8 mouse cellular contexts compared by ENCODE assay signal in the genomic region with DNA sequence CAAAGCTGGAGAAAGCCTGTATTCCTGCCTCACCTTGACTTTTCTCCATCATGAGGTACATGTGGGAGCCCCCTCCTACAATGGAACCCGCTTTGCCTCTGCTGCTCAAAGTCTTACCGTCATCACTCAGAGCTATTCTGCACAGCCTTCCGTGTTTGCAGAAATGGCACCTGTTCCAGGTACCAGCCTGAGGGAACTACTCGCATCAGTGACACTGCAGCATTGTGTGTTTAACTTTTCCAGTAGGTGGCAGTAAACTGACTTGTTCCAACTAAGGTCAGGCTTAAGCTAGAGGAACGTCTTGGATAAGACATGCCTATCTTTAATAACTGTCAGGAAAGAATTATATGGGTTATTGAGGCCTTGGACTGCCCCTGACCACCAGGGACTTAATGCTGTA.
A peak's percentile ranks its signal among the peaks of the same experiment; 100 is the strongest.
DNase-seq lines count a peak whose midpoint lies in the region; ATAC-seq and TF ChIP-seq lines count a peak whose summit lies in the region.
"Had no signal": no experiment of that assay in that cellular context is flagged by ENCODE, and none has a peak within 500 bp of the region (broad histone marks: within the 10 kb centered on the region; RNA-seq: fewer than 3 reads in every experiment).

No protein-coding gene starts in this region.

- no peaks in the 10 kb centered on the region for H3K9me3 ChIP-seq in MEL (replicated peaks; ENCODE audit: insufficient read depth, low read length)
- H3K9me3 ChIP-seq in kidney, postnatal 0 days (replicated peaks; ENCODE audit: low read length), result no peaks in the 10 kb centered on the region
- H3K9me3 ChIP-seq: limb, embryonic 13.5 days had no signal

- DNase-seq in layer of hippocampus, adult 2 months (ENCODE audit: low spot score in 2 of 2), result peak in 1 of 2 experiments; percentile 23
- no peak for DNase-seq in layer of hippocampus, adult 8-10 months (ENCODE audit: low spot score in 2 of 2)
- DNase-seq in MEL (ENCODE audit: low read depth, low spot score), result peak; percentile 51
- DNase-seq in cerebellum, adult 18-20 months, result peak; percentile 33 to 43
- peak; percentile 54 for DNase-seq in kidney, postnatal 0 days (ENCODE audit: low spot score)
- no peak for DNase-seq in spleen, adult 18-20 months
- DNase-seq in frontal cortex, postnatal 10 days (ENCODE audit: low spot score in 2 of 2), result no peak

- H3K36me3 ChIP-seq in MEL (ENCODE audit: control insufficient read depth in 1 of 2, insufficient read depth in 2 of 2, low read length in 2 of 2), result no peaks in the 10 kb centered on the region
- no peaks in the 10 kb centered on the region for H3K36me3 ChIP-seq in kidney, postnatal 0 days (ENCODE audit: insufficient read depth, low read length)
- H3K36me3 ChIP-seq: limb, embryonic 13.5 days had no signal

- H3K79me2 ChIP-seq in MEL (ENCODE audit: control insufficient read depth, insufficient read depth, low read length, poor library complexity), result no peaks in the 10 kb centered on the region

- no peak overlapping the region for H3K4me3 ChIP-seq in layer of hippocampus, adult 2 months
- no peak overlapping the region for H3K4me3 ChIP-seq in MEL (ENCODE audit: control insufficient read depth in 1 of 2, insufficient read depth in 1 of 2, low read depth in 2 of 2, low read length in 2 of 2)
- H3K4me3 ChIP-seq in kidney, postnatal 0 days (replicated peaks; ENCODE audit: low read depth, low read length), result no peak overlapping the region
- H3K4me3 ChIP-seq: limb, embryonic 13.5 days had no signal

- H3K27ac ChIP-seq in layer of hippocampus, adult 2 months, result no peak overlapping the region
- no peak overlapping the region for H3K27ac ChIP-seq in MEL (ENCODE audit: control insufficient read depth, low read depth, low read length)
- H3K27ac ChIP-seq in kidney, postnatal 0 days, result no peak overlapping the region
- H3K27ac ChIP-seq: limb, embryonic 13.5 days had no signal

- peaks cover 10 to 15% of the 10 kb centered on the region in 2 experiments for H3K27me3 ChIP-seq in MEL (ENCODE audit: control insufficient read depth in 1 of 2, insufficient read depth in 2 of 2, low read length in 2 of 2)
- H3K27me3 ChIP-seq in kidney, postnatal 0 days (ENCODE audit: insufficient read depth, low read length), result no peaks in the 10 kb centered on the region

- WGBS in kidney, postnatal 0 days, result 51% methylated on average over 5 of the region's 5 CpGs

- no peak overlapping the region for H3K4me2 ChIP-seq in kidney, postnatal 0 days (ENCODE audit: low read length)
- H3K4me2 ChIP-seq: limb, embryonic 13.5 days had no signal

- TF ChIP-seq CTCF in layer of hippocampus, adult 2 months (conservative IDR thresholded peaks at IDR 0.05), result peak; percentile 78
- TF ChIP-seq CTCF in MEL (IDR thresholded peaks at IDR 0.05 in 2 of 3, conservative IDR thresholded peaks at IDR 0.05 in 1 of 3; ENCODE audit: control insufficient read depth in 1 of 3, insufficient read depth in 1 of 3, low read depth in 2 of 3, low read length in 3 of 3, poor library complexity in 1 of 3, severe bottlenecking in 1 of 3), result peak; percentile 30 to 79 (median 42)
- peak; percentile 67 for TF ChIP-seq CTCF in kidney, postnatal 0 days (IDR thresholded peaks at IDR 0.05; ENCODE audit: low read depth)

- ATAC-seq in kidney, postnatal 0 days (replicated peaks; ENCODE audit: low FRiP score, low read depth), result no peak

- TF ChIP-seq EP300 in MEL (IDR thresholded peaks at IDR 0.05; ENCODE audit: low read depth in 1 of 2, low read length in 2 of 2), result no peak

- TF ChIP-seq POLR2A in MEL (IDR thresholded peaks at IDR 0.05; ENCODE audit: control insufficient read depth in 1 of 2, insufficient read depth in 1 of 2, low read depth in 1 of 2, low read length in 2 of 2, poor library complexity in 1 of 2), result no peak

- TF ChIP-seq RAD21 in MEL (IDR thresholded peaks at IDR 0.05; ENCODE audit: low read depth, low read length), result peak; percentile 81

- no peak overlapping the region for H3K9ac ChIP-seq in MEL (ENCODE audit: control insufficient read depth, low read depth, low read length, poor library complexity, severe bottlenecking)
- no peak overlapping the region for H3K9ac ChIP-seq in kidney, postnatal 0 days (ENCODE audit: low read depth, low read length)
- H3K9ac ChIP-seq: limb, embryonic 13.5 days had no signal

- no peaks in the 10 kb centered on the region for H3K4me1 ChIP-seq in MEL (ENCODE audit: control insufficient read depth in 1 of 2, insufficient read depth in 2 of 2, low read length in 2 of 2)
- no peaks in the 10 kb centered on the region for H3K4me1 ChIP-seq in kidney, postnatal 0 days (replicated peaks; ENCODE audit: insufficient read depth, low read length)

TF ChIP-seq in MEL, 35 proteins besides CTCF, POLR2A, EP300 and RAD21:
- TF ChIP-seq ZC3H11A (IDR thresholded peaks at IDR 0.05; ENCODE audit: low read depth, low read length) (peak; percentile 71), E2F4 (IDR thresholded peaks at IDR 0.05; ENCODE audit: borderline replicate concordance, low read depth, low read length) (no peak), SMC3 (IDR thresholded peaks at IDR 0.05; ENCODE audit: low read depth, low read length) (peak; percentile 89)

Comparison
In these comparisons a context has a peak if more than half of its experiments do, and no peak if none do; other contexts are left out.
1. DNase-seq: peak in MEL (single experiment), cerebellum, adult 18-20 months (2 of 2) and kidney, postnatal 0 days (single experiment); none in layer of hippocampus, adult 8-10 months (0 of 2), spleen, adult 18-20 months (0 of 2) and frontal cortex, postnatal 10 days (0 of 2).
2. Peak in every context shown above with its lines, with median percentiles within 50 percentile points of each other: CTCF ChIP-seq.